ENCODE assay signal across 22 mouse cellular contexts in genomic region chr1:121335789-121336188, GRCm38 (mm10). TPM values are rescaled to one million over a fixed set of nuclear protein-coding genes. Genes with fewer than 3 reads are reported as not detected.
DNase-seq lines count a peak whose midpoint lies in the region; ATAC-seq and TF ChIP-seq lines count a peak whose summit lies in the region.
"Had no signal": no experiment of that assay in that cellular context is flagged by ENCODE, and none has a peak within 500 bp of the region (broad histone marks: within the 10 kb centered on the region; RNA-seq: fewer than 3 reads in every experiment).

No protein-coding gene starts in this region.

- H3K27ac ChIP-seq in intestine, postnatal 0 days (ENCODE audit: low read depth, low read length) = no peak overlapping the region
- H3K27ac ChIP-seq in intestine, embryonic 15.5 days = no peak overlapping the region
- peak overlapping the region; percentile 25; the same call in 1 of the 2 replicates for H3K27ac ChIP-seq in liver, adult 2 months (replicated peaks; ENCODE audit: insufficient read depth, low read depth, low read length)
- no peak overlapping the region for H3K27ac ChIP-seq in liver, embryonic 11.5 days (ENCODE audit: low read depth, low read length)
- peak overlapping the region; percentile 64 for H3K27ac ChIP-seq in liver, postnatal 0 days (ENCODE audit: low read depth)

- H3K4me2 ChIP-seq in intestine, postnatal 0 days (replicated peaks; ENCODE audit: low read depth) = no peak overlapping the region
- no peak overlapping the region for H3K4me2 ChIP-seq in intestine, embryonic 15.5 days (replicated peaks)
- H3K4me2 ChIP-seq in liver, embryonic 11.5 days = no peak overlapping the region
- no peak overlapping the region for H3K4me2 ChIP-seq in liver, postnatal 0 days (ENCODE audit: low read depth, low read length)

- peak; percentile 67 for TF ChIP-seq EP300 in liver, postnatal 0 days (IDR thresholded peaks at IDR 0.05; ENCODE audit: low read depth)

- no peaks in the 10 kb centered on the region for H3K9me3 ChIP-seq in intestine, postnatal 0 days (ENCODE audit: control insufficient read depth)
- H3K9me3 ChIP-seq in intestine, embryonic 15.5 days = no peaks in the 10 kb centered on the region
- no peaks in the 10 kb centered on the region for H3K9me3 ChIP-seq in liver, embryonic 11.5 days (ENCODE audit: control insufficient read depth, low read length)
- H3K9me3 ChIP-seq in liver, postnatal 0 days (ENCODE audit: low read length) = no peaks in the 10 kb centered on the region
- H3K9me3 ChIP-seq: G1E had no signal

- DNase-seq in heart, adult 11 months = peak; percentile 9
- no peak for DNase-seq in heart, postnatal 4 days
- peak; percentile 99 for DNase-seq in liver, adult 2 months (ENCODE audit: extremely low read depth, low read depth, low spot score)
- DNase-seq in liver, embryonic 11.5 days (ENCODE audit: low spot score) = no peak
- DNase-seq in liver, postnatal 0 days = no peak
- DNase-seq in liver = no peak
- DNase-seq: adrenal gland, adult 2 months; adrenal gland, adult 8-10 months; adrenal gland, postnatal 10 days; adrenal gland, postnatal 14 days; adrenal gland, postnatal 25 days; adrenal gland, postnatal 36 days; B cell, adult 2 months; cerebellum, adult 11 months; cerebellum, adult 11-12 months had no signal

- no peaks in the 10 kb centered on the region for H3K36me3 ChIP-seq in intestine, postnatal 0 days (ENCODE audit: control insufficient read depth, insufficient read depth)
- no peaks in the 10 kb centered on the region for H3K36me3 ChIP-seq in intestine, embryonic 15.5 days
- H3K36me3 ChIP-seq in liver, adult 2 months (ENCODE audit: control insufficient read depth, insufficient read depth, low read length) = no peaks in the 10 kb centered on the region
- H3K36me3 ChIP-seq in liver, embryonic 11.5 days (ENCODE audit: control insufficient read depth, insufficient read depth, low read length) = no peaks in the 10 kb centered on the region
- 0 out of 2 replicates have a peak, but pooled peaks cover 3% of the 10 kb centered on the region for H3K36me3 ChIP-seq in liver, postnatal 0 days (replicated peaks; ENCODE audit: insufficient read depth, low read length)

- H3K4me1 ChIP-seq in intestine, postnatal 0 days (replicated peaks; ENCODE audit: control insufficient read depth, insufficient read depth, low read length) = no peaks in the 10 kb centered on the region
- H3K4me1 ChIP-seq in intestine, embryonic 15.5 days (replicated peaks) = no peaks in the 10 kb centered on the region
- H3K4me1 ChIP-seq in liver, adult 2 months (ENCODE audit: control insufficient read depth, insufficient read depth, low read length) = peaks cover 24% of the 10 kb centered on the region
- H3K4me1 ChIP-seq in liver, embryonic 11.5 days (replicated peaks; ENCODE audit: control insufficient read depth, insufficient read depth, low read length) = no peaks in the 10 kb centered on the region
- no peaks in the 10 kb centered on the region for H3K4me1 ChIP-seq in liver, postnatal 0 days (ENCODE audit: insufficient read depth)

- ATAC-seq in intestine, postnatal 0 days = peak; percentile 49; the same call in 1 of the 2 replicates
- no peak for ATAC-seq in intestine, embryonic 15.5 days
- ATAC-seq in liver, embryonic 11.5 days (replicated peaks; ENCODE audit: low FRiP score) = no peak
- ATAC-seq in liver, postnatal 0 days = peak; percentile 69
- ATAC-seq: activated CD4-positive, CD25-positive, alpha-beta regulatory T cell, adult 4 months; CD4-positive, CD25-positive, alpha-beta regulatory T cell, adult 4 months; Patski had no signal

- no peaks in the 10 kb centered on the region for H3K27me3 ChIP-seq in intestine, postnatal 0 days (replicated peaks; ENCODE audit: control insufficient read depth, insufficient read depth, low read length)
- H3K27me3 ChIP-seq in intestine, embryonic 15.5 days (replicated peaks) = no peaks in the 10 kb centered on the region
- no peaks in the 10 kb centered on the region for H3K27me3 ChIP-seq in liver, adult 2 months (ENCODE audit: control insufficient read depth, insufficient read depth, low read length)
- no peaks in the 10 kb centered on the region for H3K27me3 ChIP-seq in liver, embryonic 11.5 days (replicated peaks; ENCODE audit: control insufficient read depth, insufficient read depth, low read length)
- no peaks in the 10 kb centered on the region for H3K27me3 ChIP-seq in liver, postnatal 0 days (ENCODE audit: insufficient read depth, low read length)
- H3K27me3 ChIP-seq: CH12.LX, Patski had no signal

- no peaks in the 10 kb centered on the region; the same call in 1 of the 2 replicates for H3K79me2 ChIP-seq in liver, adult 2 months (ENCODE audit: control insufficient read depth, insufficient read depth, low read length)

- no peak overlapping the region for H3K4me3 ChIP-seq in intestine, postnatal 0 days (ENCODE audit: low read depth, low read length)
- H3K4me3 ChIP-seq in intestine, embryonic 15.5 days (replicated peaks) = no peak overlapping the region
- H3K4me3 ChIP-seq in liver, adult 2 months (ENCODE audit: insufficient read depth, low read depth, low read length) = no peak overlapping the region
- H3K4me3 ChIP-seq in liver, embryonic 11.5 days (ENCODE audit: low read depth, low read length) = no peak overlapping the region
- H3K4me3 ChIP-seq in liver, postnatal 0 days (ENCODE audit: low read depth, low read length) = no peak overlapping the region

- TF ChIP-seq CTCF in intestine, postnatal 0 days (IDR thresholded peaks at IDR 0.05; ENCODE audit: low read depth) = 0 out of 2 replicates have a peak, but pooled peaks have one; percentile 10
- no peak for TF ChIP-seq CTCF in liver, adult 2 months (IDR thresholded peaks at IDR 0.05; ENCODE audit: low read depth, low read length)
- no peak for TF ChIP-seq CTCF in liver, postnatal 0 days (IDR thresholded peaks at IDR 0.05; ENCODE audit: low read depth)

- no peak for TF ChIP-seq POLR2A in liver, adult 2 months (IDR thresholded peaks at IDR 0.05; ENCODE audit: extremely low read depth, insufficient read depth, low read length)

- WGBS in intestine, postnatal 0 days = 26% methylated on average over 4 of the region's 4 CpGs
- 37% methylated on average over 4 of the region's 4 CpGs for WGBS in intestine, embryonic 15.5 days
- 23% methylated on average over 4 of the region's 4 CpGs for WGBS in liver, adult 2 months
- WGBS in liver, embryonic 11.5 days = 59% methylated on average over 4 of the region's 4 CpGs
- 49% methylated on average over 4 of the region's 4 CpGs for WGBS in liver, postnatal 0 days (ENCODE audit: insufficient replicate concordance)

- H3K9ac ChIP-seq in intestine, postnatal 0 days (ENCODE audit: low read depth, low read length) = no peak overlapping the region
- H3K9ac ChIP-seq in intestine, embryonic 15.5 days = no peak overlapping the region
- no peak overlapping the region for H3K9ac ChIP-seq in liver, adult 2 months (ENCODE audit: low read depth, low read length)
- H3K9ac ChIP-seq in liver, embryonic 11.5 days (ENCODE audit: low read depth, low read length) = no peak overlapping the region
- H3K9ac ChIP-seq in liver, postnatal 0 days (replicated peaks) = no peak overlapping the region

RNA-seq across cellular contexts. Expression of gene Insig2, which starts 3.4 kb away (rescaled TPM):
- total RNA-seq in heart, postnatal 4 days (2021) = 10 to 100 TPM; 35.3 to 44.2 TPM
- polyA plus RNA-seq in intestine, postnatal 0 days (2015; fragmentation: Nextera tagmentation; extraction: Ambion mirVana) = 36.9 and 38.9 TPM in 2 replicates
- polyA plus RNA-seq in intestine, embryonic 15.5 days (2015; fragmentation: Nextera tagmentation; extraction: Ambion mirVana) = 25.6 and 31.9 TPM in 2 replicates
- total RNA-seq in liver, adult 2 months (2014; rRNA removed) = 178 and 228 TPM in 2 replicates
- 166 and 243 TPM in 2 replicates for polyA plus RNA-seq in liver, adult 2 months (2012; rRNA removed)
- polyA plus RNA-seq in liver, embryonic 11.5 days (2014; fragmentation: Nextera tagmentation; extraction: Ambion mirVana) = 8.7 and 9.8 TPM in 2 replicates
- 42.5 and 47.7 TPM in 2 replicates for polyA plus RNA-seq in liver, postnatal 0 days (2015; fragmentation: Nextera tagmentation; extraction: Ambion mirVana)

Comparison
In these comparisons a context has a peak if more than half of its experiments do, and no peak if none do; other contexts are left out.
1. DNase-seq: peak in heart, adult 11 months (single experiment) and liver, adult 2 months (single experiment); none in heart, postnatal 4 days (single experiment), liver, embryonic 11.5 days (single experiment), liver, postnatal 0 days (single experiment) and liver (single experiment).
2. ATAC-seq: peak in intestine, postnatal 0 days (single experiment) and liver, postnatal 0 days (single experiment); none in intestine, embryonic 15.5 days (single experiment) and liver, embryonic 11.5 days (single experiment).
3. H3K27ac ChIP-seq: peak in liver, adult 2 months (single experiment) and liver, postnatal 0 days (single experiment); none in intestine, postnatal 0 days (single experiment), intestine, embryonic 15.5 days (single experiment) and liver, embryonic 11.5 days (single experiment).